In the genomic region with DNA sequence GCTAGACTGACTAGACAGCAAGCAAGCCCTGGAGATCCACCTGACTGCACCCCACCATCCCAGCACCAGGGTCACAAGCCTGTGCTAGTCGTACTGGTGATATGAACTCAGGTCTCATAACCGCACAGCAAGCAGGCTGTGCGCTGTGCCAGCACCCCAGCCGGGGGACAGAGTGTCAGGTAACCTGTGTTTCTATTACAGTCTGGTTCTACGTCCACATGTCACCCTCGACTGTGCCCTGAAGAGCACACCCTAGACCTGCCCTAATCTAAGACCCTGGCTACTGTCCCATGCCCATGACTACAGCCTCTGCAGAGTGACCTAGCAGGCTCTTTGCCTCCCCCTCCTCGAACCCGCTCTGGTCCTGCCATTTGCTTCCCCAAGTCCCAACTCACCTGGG, we compare ENCODE assay signal across 22 mouse cellular contexts.
"Had no signal": no experiment of that assay in that cellular context is flagged by ENCODE, and none has a peak within 500 bp of the region (broad histone marks: within the 10 kb centered on the region; RNA-seq: fewer than 3 reads in every experiment).

No protein-coding gene starts in this region.

- ATAC-seq: lung, postnatal 0 days; midbrain, embryonic 15.5 days had no signal

- H3K4me3 ChIP-seq: kidney, embryonic 15.5 days; left cerebral cortex, adult 2 months; limb, embryonic 12.5 days; limb, embryonic 15.5 days; midbrain, embryonic 12.5 days; midbrain, embryonic 15.5 days; neural tube, embryonic 12.5 days; neural tube, embryonic 15.5 days; stomach, embryonic 15.5 days had no signal

- H3K9ac ChIP-seq: kidney, embryonic 15.5 days; limb, embryonic 12.5 days; limb, embryonic 15.5 days; lung, embryonic 14.5 days; midbrain, embryonic 12.5 days; midbrain, embryonic 15.5 days; neural tube, embryonic 12.5 days; neural tube, embryonic 15.5 days; stomach, embryonic 15.5 days had no signal

- H3K4me2 ChIP-seq: kidney, embryonic 15.5 days; limb, embryonic 12.5 days; limb, embryonic 15.5 days; lung, embryonic 14.5 days; midbrain, embryonic 12.5 days; midbrain, embryonic 15.5 days; neural tube, embryonic 12.5 days; neural tube, embryonic 15.5 days; stomach, embryonic 15.5 days had no signal

- H3K27me3 ChIP-seq: kidney, embryonic 15.5 days; limb, embryonic 12.5 days; limb, embryonic 15.5 days; midbrain, embryonic 12.5 days; midbrain, embryonic 15.5 days; neural tube, embryonic 12.5 days; neural tube, embryonic 15.5 days; stomach, embryonic 15.5 days had no signal

- H3K4me1 ChIP-seq: limb, embryonic 12.5 days; midbrain, embryonic 12.5 days; neural tube, embryonic 12.5 days; neural tube, embryonic 15.5 days; stomach, embryonic 15.5 days had no signal

- H3K27ac ChIP-seq: kidney, embryonic 15.5 days; left cerebral cortex, adult 2 months; limb, embryonic 12.5 days; limb, embryonic 15.5 days; macrophage; midbrain, embryonic 12.5 days; midbrain, embryonic 15.5 days; neural tube, embryonic 12.5 days; neural tube, embryonic 15.5 days; stomach, embryonic 15.5 days had no signal

- H3K9me3 ChIP-seq: kidney, embryonic 15.5 days; limb, embryonic 12.5 days; limb, embryonic 15.5 days; midbrain, embryonic 12.5 days; midbrain, embryonic 15.5 days; neural tube, embryonic 12.5 days; neural tube, embryonic 15.5 days; stomach, embryonic 15.5 days had no signal

- DNase-seq: kidney, adult 8-10 months; kidney, postnatal 10 days; kidney, postnatal 36 days; layer of hippocampus, postnatal 36 days; left cerebral cortex, postnatal 4 days; lung, embryonic 14.5 days; right cerebral cortex, adult 18-20 months; right cerebral cortex, postnatal 14 days; right cerebral cortex, postnatal 4 days; spleen, adult 18-20 months; thymus, postnatal 36 days had no signal
